Mouse (Mus musculus): ENCODE measurements around the gene Tbc1d16. TPM values are rescaled to one million over a fixed set of nuclear protein-coding genes. Genes with fewer than 3 reads are reported as not detected.

Tbc1d16 gene
- total RNA-seq, 2 experiments from 2014 or later = 47.9 to 50.9 TPM

DNA sequence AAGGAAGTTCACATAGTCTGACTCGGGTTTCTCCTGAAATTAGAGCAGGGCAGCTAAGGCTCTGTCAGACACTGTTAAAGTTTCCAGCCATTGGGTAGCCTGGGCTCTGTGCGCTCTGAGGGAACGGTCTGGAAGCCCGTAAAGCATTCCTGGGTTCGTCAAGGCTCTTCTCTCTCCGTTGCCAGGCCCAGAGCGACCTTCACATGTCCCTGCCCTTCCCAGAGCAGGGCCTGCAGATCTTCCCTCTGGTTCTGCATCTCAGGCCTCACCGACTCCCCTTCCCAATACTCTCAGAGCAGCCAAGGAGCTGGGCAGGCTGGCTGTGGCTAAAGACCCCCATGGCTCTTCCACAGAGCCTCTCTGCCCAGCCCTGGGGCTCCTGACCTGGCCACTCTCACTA is 85.7 kb downstream of the Tbc1d16 start:
- DNase-seq = no peak

DNA sequence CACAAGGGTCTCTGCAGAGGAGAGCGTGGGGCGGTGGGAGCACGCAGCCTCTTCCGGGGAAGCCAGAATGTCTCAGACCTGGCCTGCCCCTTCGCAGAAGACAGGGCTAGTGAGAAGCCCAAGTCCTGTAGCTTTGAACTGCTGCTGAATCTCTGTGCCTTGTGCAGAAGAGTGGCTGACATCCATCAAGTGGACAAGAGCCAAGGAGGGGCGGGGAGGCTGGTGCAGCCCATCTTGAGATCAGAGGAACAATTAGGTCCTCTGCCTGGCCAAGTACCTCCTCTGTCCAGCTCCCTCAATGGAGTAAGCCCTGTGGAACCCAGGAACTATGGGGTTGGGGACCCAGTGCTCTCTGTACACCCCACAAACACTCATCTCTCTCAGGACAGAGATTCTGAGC is 89.3 kb downstream of the Tbc1d16 start:
- no peak for DNase-seq

DNA sequence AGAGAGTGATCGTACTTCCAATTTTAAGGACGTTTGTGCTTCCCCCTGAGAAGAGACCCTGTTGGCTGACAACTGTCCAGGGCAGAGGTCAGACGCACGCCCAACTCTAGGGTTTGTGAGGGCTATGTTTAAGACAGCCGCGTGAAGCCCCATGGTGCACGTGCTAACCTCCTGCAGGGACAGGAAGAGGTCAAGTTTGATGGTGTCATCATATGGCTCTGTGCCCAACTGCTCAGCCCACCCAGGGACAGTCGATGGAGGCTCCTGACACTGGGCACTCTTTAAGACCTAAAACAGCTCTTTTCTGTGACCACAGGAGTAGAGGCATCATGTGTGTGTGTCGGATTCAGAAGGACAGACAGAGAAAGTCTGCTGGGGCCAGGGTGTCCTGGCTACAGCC is 90.1 kb downstream of the Tbc1d16 start:
- no peak for DNase-seq

DNA sequence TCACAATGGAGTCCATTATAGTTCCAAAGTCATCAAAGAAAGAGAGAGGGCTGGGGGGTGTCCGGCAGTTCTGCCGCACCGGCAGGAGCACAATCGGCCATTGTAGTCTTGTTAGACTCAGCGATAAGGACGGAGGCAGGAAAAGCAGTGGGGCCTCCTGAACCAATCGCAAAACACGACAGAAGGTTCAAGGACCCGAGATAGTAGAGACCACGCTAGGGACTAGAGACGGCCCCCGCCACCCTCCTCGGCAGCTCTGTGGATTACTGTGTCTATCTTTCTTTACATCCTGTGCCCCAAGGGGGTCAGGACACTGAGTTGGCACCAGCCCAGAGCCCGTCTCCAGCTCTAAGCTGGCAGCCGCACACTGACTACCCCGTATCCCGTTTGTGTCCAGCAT is 93.7 kb downstream of the Tbc1d16 start:
- no peak for DNase-seq

DNA sequence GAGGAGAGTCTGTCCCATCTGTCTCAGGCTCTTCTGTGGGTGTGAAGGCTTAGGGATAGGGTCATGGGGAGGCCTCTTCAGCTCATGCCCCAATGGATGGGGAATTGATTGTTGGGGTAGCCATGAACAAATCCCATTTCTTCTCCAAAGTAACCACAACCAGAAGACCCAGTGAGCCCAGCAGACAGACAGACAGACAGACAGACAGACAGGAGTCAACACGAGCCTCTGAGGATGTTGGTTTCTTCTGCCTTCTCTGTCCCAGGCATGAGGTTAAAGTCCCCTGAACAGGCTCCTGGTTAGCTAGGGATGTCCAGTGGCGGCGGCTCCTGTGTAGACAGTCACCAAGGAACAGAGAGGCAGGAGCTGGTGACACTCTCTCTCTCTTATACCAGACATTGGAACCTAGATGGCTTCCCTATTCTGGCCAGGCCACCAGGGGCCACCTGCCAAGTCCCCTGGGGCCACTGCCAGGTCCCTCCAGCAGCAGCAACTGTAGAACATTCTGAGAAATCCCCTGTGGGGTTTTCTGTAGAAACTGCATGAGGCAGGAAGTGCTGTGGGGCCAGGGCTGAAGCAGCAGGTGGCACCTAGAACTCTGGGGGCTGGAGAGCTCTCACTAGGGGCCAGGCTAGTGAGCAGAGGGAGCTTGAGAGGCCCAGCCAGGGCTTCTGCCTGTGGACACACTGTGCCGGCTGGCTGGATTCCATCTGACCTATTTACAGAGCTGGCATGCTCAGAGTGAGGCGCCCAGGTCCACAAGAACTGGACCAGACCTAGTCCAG is 94.7 kb downstream of the Tbc1d16 start:
- peak; percentile 24 to 57 for DNase-seq

DNA sequence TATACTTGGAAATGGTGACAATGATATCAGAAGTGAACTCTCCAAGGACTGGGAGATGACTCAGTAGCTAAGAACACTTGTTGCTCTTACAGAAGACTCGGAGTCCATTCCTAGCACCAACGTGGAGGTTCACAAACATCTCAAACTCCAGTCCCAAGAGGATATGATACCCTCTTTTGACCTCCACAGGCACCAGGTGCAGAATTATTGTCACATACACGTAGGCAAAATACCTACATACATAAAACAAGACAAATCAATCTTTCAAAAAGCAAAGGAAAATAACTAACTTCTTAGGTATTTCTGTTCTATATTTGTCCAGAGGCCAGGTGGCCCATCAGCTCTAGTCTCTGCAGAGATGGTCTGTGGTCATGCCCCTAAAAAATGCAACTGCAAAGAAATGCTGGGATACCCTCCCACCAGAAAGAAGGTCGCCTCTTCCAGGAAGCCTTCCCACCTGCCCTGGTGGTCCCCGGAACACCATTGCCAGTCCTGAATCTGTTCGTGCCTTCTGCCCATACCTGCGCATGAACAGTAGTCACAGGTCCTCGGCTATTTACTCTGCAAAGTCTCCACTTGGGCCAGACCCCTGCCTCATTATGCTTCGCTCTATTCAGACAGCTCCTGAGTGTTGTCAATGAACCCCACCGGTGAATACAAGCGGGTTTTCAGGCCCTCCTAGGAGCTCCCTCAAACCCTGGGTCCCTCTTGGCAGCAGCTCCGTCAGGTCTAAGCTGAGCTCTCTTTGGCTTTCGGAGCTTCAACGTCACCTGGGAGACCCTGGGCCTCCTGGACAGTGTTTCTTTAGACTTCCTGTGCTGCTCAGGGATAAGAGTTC is 95.9 kb downstream of the Tbc1d16 start:
- DNase-seq = no peak

DNA sequence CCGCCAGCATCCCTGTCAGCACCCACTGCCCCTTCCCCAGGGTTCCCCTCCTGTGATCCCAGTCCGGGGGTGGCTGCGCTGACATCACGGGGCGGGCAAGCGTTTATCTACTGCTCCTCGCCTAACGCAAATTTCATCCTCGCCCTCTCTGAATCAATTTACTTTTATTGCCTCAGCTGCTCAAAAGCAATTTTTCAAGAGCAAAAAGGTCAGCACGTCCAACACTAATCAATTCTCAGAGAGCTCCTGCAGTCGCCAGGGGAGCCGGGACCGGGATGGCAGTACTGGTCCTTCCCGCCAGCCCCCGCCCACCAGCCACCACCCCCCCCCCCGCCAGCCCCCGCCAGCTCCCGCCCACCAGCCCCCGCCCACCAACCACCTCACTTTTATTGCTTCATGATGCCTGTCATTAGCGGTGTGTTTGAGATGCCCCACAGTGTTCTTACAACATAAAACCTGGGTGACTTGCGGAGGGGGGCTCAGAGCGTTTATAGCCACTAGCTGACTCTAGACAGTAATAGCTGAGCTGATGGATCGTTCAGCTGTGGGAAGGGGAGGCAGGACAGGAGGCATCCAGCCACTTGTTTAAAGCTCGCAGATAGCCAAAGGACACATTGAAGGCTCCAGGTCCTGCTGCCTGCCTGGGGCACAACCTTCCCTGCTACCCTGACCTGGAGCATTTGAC is 98.1 kb downstream of the Tbc1d16 start:
- no peak for DNase-seq

DNA sequence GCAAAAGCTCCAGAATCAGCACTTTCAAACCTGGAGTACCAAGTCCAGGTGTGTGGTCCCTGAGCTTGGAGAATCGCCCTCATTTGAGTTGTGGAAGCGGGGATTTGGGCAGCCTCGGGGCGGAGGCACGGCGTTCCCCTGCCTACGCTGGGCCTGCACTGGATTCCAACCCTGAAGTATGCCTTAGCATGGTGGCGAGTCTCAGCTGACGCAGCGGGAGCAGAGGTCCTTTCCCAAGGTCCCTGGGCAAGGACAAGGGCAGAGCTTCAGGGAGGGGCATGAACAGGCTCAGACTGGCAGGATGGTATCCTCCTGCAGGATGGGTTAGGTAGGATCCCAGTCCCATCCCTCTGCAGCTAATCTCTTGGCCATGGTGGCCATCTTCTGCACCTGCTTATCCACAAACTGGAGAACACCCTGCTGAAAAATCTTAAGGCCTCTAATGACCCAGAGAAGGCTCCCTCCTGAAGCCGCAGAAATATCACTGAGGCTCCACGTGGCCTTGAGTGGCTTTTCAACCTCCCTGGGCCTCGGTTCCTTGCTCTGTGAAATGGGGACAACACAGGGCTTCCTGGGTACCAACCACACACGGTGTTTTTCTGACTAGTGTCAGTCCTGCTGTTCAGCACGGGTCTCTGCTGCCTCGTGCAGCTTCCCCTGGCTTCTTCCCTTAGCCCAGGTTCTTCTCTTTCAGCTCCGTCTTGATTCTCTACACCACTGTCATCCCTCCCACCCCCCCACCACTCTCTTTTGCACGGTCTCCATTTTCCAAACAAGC is 98.8 kb downstream of the Tbc1d16 start:
- DNase-seq = no peak

DNA sequence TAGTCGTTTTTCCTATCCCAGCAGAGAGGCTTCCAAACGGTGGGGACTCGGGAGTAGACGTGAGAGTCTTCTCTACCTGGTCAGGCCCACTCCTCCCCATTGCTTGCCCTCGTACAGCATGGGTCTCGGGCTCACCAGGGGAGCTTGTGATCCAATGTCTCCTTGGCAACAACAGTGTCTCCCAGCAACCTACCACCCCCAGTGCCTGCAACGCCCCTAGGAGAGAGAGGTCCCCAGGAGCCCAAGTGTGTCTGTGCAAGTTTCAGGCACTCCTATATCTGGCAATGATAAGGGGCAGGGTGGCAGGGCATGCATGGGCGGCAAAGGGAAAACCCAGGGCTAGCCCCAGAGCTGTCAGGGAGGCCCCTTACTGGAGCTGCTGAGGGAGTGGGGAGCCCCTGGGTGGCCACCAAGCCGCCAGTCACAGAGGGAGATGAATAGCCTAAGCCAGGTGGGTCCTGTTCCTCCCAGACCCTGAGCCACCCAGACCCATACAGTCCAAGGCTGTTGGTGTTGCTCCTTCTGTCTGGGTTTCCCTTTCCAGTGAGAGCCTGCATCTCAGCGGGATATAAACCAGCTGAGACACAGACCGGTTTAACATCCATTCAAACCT is 99.5 kb downstream of the Tbc1d16 start:
- no peak for DNase-seq

DNA sequence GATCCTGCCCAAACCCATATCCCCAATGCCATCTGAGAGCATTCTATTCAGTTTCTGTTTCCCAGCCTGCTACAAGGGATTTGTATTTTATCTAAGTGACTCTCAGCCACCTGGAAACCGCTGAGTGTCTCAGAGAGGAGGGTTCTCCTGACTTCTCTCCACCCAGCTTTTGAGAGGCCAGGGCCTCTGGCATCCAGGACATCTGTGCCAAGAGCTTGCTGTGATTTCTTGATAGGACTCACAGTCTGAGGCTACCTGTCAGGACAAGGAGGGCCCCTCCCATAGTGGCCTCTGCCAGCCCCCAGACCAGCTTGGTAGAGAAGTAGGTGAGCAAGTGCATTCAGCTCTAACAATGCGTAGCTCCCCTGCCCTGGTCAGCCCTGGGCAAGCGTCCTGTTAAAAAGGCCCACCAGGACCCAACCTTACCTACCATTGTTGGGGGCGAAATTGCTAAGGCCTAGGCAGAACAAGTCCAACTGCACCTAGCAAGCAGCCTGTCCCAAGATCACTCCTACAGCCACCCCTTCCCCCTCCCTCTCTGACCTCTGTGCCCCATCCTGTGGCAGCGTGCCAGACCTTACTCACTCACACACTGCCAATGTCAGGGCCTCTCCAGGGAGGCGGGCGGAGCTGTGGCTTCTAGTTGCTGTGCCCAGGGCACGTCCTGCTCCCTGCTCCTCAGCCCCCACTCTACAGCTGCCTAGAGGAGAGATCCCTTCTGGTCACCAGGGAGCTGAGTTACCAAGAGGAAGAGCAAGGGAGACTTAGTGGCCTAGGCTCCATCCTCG is 100.4 kb downstream of the Tbc1d16 start:
- no peak for DNase-seq

DNA sequence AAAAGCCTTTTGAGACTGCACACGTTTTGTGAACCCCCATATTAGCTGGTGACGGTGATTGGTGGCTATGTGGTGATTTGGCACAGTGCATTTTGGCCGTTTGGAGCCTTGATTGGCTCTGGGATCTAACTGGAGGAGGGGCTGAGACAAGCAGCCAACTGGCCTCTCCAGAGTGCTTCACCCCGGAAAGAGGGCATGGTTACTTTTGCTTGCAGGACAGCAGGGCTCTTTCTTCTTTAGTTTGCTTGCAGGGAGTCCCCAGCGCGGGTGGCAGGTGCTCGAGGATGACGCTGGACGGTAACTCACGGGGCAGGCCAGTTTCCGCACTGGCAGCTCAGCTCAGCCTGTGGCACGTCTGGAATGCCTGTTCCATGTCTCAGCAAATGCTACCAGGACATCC is 101.2 kb downstream of the Tbc1d16 start:
- DNase-seq = peak in 1 of 2 experiments; percentile 13

DNA sequence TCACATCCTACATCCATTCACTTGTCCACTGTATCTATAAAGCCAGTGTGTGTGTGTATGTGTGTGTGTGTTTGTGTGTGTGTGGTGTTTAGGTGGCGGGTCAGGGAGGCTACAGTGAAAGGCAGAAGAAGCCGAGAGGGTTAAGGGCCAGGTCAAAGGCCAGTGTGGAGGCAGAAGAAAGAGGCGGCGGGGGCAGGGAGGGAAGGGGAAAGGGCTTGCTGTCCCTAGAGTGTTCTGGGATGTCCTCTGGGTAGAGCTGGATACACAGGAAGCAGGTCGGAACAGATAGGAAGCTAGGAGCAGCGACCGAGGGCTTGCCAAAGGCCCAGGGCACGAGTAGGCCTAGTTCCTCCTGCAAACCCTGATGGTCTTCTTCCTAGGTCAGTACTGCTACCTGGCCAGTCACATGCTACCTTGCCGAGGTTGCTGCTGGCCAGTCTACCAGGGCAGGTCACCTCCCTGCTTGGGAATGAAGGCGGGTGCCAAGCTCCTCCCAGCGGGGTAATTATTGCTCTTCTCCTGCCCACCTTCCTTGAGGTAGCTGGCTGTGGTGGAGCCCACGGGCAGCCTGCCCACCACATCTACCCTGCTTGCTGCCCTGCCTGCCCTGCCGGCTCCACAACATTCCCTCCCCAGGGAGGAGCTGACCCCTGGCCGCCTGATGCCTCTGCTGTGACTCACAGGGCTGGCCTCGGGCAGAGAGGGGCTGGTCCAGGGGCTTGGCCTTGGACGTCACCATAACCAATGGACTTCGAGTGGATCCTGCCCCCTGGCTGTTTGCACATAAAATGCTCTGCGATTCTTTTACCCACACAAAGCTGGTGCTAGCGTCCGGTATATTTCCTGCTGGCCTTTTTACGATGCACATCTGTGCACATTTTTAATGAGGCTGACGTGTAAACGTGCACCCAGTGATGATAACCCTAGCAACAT is 102.1 kb downstream of the Tbc1d16 start:
- peak; percentile 29 to 45 for DNase-seq

DNA sequence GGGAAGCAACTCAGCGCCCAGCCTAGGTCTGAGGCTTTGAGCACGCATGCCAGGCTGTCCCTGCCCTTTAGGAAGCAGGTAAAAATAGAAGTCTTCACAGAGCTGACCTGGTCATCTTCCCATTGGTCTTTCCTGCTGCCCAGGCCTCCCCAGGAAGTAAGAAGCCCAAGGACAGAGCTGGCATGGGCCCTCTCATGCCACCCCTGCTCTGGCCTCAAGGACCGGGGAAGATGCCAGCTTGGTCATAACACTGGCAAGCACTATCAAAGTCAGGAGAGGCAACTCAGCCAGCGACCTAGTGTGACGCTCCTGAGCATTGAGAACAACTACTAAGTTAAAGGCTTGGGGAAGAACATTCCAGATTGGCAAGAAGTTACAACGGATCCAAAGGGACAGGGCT is 103.8 kb downstream of the Tbc1d16 start:
- DNase-seq = no peak

DNA sequence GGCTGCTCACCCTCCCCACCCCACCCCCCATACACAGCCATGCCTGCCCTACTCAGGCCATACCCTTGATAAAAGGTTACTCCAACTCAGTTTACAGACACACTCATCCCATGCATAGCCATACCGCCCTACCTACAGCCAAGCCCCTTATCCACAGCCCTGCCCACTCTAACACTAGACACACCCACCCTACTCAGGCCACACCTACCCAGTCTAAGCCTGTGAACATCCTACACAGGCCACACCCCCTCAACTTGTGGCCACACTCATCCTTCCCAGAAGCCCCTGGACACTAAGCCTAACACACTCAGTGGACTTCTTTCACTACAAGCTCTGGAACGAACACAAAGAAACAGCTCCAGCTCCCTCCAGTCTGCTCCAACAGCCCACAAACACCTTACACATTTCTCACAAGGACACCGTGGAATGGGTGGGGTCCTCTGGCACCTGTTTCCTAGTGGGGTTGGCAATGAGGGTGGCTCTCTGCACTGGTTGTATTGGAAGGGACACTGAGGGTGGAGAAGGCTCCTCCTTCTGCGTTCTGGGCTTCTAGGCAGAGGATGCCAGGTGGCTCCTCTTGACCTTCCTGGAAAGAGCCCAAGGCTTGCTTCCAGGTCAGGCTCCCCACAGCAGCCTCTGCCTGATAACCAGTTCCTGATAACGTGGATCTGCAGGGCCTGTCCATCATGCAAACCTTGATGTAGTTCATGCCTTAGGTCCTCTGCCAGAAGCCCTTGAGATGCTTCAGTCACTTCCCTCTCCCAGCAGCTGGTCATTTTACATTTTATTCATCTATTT is 104.6 kb downstream of the Tbc1d16 start:
- DNase-seq = no peak

DNA sequence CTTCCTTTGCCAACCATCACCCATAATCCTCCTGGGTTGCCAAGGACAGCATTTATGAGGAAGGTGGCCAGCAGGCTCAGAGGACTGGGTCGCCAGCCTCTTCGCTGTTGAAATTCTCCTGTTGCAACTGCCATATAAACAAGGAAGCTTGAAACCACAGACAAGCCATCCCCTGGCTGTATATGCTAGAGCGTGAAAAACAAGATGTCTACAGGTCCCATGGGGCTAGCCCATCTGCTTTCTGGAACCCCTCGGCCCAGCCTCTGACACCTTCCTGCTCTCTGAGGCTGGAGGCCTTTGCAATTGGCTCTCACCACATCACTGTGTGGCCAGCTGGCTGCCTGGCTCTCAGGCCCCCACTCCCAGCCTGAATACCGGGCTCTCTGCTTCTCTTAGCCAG is 105.9 kb downstream of the Tbc1d16 start:
- DNase-seq = no peak

DNA sequence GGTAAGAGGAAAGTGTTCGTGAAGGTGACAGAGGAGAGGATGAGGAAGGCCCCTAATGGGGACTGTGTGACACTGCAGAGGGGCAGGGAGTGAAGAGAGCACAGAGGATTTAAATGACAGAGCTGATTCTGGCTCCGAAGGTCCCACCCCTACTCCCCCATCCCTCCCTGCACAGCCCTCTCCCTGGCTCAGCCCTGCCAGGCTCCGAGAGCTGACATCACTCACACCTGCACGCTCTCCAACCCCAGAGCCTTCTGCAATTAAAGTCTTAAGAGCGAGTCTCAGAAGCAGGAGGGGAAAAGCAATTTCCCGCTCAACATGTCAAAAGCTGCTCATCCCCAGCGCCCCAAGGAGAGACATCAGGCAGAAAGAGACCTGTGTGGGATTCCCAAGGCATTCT is 109.4 kb downstream of the Tbc1d16 start:
- no peak for DNase-seq

DNA sequence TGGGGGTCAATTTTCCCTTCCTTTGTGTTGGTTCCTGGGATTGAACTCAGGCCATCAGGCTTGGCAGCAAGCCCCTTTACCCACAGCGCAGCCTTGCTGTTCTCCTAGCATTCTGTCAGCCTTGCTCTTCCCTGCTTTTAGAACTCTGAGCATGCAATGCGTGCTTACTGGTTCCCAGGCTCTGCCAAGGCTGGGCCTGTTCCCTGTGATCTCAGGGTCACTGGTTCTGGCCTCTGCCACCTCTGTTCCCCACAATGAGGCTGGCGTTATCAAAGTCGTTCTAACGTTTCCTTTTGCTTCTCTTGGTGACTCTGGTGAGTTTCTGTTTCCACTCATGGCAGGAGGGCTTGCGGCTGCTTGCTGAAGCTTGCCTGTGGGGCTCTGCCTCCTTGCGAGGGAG is 110.4 kb downstream of the Tbc1d16 start:
- no peak for DNase-seq

DNA sequence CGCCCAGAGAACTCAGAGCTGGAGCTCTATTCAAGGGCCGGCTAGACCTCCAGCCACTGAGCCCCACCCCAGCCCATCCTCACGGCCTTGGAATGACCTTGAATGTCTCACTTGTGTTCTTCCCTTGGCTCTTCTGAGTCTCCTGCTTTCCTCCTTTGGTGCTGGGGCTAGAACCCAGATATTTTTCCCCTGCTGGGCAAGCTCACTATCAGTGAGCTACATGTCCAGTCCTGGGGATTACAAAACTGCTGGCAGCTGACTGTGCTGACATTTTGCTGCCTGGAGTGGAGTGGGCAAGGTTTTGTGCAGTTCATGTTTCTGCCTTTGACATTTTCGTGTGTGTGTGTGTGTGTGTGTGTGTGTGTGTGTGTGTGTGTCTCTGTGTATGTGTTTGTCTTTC is 111.3 kb downstream of the Tbc1d16 start:
- DNase-seq = no peak

DNA sequence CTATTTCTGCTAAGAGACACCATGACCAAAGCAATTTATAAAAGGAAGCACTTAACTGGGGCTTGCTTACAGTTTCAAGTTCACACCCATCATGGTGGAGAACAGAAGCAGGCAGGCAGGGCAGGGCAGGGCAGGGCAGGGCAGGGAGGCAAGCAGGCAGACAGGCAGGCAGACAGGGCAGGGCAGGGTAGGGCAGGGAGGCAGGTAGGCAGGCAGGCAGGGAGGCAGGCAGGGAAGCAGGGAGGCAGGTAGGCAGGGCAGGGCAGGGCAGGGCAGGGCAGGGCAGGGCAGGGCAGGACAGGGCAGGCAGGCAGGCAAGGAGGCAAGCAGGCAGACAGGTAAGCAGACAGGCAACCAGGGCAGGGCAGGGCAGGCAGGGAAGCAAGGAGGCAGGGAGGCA is 115.6 kb downstream of the Tbc1d16 start:
- DNase-seq = no peak
